Mouse (Mus musculus): ENCODE data around the gene Tnfsf10. TPM values are rescaled to one million over a fixed set of nuclear protein-coding genes. Genes with fewer than 3 reads are reported as not detected.

Tnfsf10 gene
- polyA plus RNA-seq, 1 experiment from 2014 or later = not detected

- no peak overlapping the region for H3K4me3 ChIP-seq (ENCODE audit: low read depth, low read length)
- WGBS = 61% methylated on average over 11 of the region's 11 CpGs
- no peak overlapping the region for H3K9ac ChIP-seq (replicated peaks; ENCODE audit: low read length)
- H3K4me2 ChIP-seq (ENCODE audit: low read depth, low read length) = no peak overlapping the region
- no peak for DNase-seq (ENCODE audit: low spot score)
- no peaks in the 10 kb centered on the region for H3K4me1 ChIP-seq (ENCODE audit: control insufficient read depth, insufficient read depth, low read length)
- H3K36me3 ChIP-seq (replicated peaks; ENCODE audit: control insufficient read depth, insufficient read depth, low read depth, low read length) = no peaks in the 10 kb centered on the region
- no peaks in the 10 kb centered on the region for H3K27me3 ChIP-seq (ENCODE audit: control insufficient read depth, insufficient read depth, low read length)
- no peaks in the 10 kb centered on the region for H3K9me3 ChIP-seq (replicated peaks; ENCODE audit: control insufficient read depth, low read length)
- no peak overlapping the region for H3K27ac ChIP-seq (replicated peaks; ENCODE audit: low read depth, low read length)
- no peak for ATAC-seq (replicated peaks; ENCODE audit: insufficient number of reproducible peaks, low FRiP score, low TSS enrichment, low read depth)
Measured at GRCm38 (mm10) chr3:27280280-27280749, 36.5 kb upstream of the Tnfsf10 start.

DNA sequence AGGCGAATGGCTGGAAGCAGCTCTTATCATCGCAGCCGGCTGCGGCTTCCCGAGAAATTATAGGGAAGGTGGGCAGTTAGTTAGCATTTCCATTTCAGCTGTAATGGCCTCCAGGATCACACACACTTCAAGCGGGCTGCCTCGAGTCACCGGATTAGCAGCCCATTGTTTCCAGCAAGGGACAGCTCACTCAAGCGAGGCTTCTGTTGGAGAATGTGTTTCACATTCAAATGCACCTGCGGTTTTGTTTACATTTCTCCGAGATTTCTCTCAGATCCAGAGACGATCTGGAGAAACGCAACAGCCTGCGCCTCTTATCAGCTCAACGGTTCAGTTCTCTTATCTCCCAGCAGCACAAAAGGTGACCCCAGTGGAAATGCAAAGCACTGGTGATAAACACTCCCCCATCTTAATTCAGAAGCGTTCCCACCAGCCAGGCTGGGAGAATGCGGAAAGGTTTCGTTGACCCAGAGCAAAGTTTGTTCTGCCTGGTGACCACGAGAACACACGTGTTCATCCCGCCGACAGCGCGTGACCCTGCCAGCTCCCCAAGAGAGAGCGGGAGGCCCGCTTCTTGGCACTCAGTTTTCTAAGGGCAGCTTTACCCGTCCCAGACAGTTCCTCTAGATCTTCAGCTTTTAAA is 33.6 kb upstream of the Tnfsf10 start:
- no peak overlapping the region for H3K27ac ChIP-seq (replicated peaks; ENCODE audit: low read depth, low read length)
- H3K4me3 ChIP-seq (ENCODE audit: low read depth, low read length) = peak overlapping the region; percentile 19; the same call in 1 of the 2 replicates
- no peaks in the 10 kb centered on the region for H3K36me3 ChIP-seq (replicated peaks; ENCODE audit: control insufficient read depth, insufficient read depth, low read depth, low read length)
- no peaks in the 10 kb centered on the region for H3K27me3 ChIP-seq (ENCODE audit: control insufficient read depth, insufficient read depth, low read length)
- no peaks in the 10 kb centered on the region for H3K9me3 ChIP-seq (replicated peaks; ENCODE audit: control insufficient read depth, low read length)
- no peaks in the 10 kb centered on the region for H3K4me1 ChIP-seq (ENCODE audit: control insufficient read depth, insufficient read depth, low read length)
- WGBS = 2% methylated on average over 27 of the region's 27 CpGs
- ATAC-seq (replicated peaks; ENCODE audit: insufficient number of reproducible peaks, low FRiP score, low TSS enrichment, low read depth) (no peak), DNase-seq (ENCODE audit: low spot score) (peak; percentile 30)
- peak overlapping the region; percentile 48 for H3K4me2 ChIP-seq (ENCODE audit: low read depth, low read length)
- peak overlapping the region; percentile 32; the same call in 1 of the 2 replicates for H3K9ac ChIP-seq (replicated peaks; ENCODE audit: low read length)

DNA sequence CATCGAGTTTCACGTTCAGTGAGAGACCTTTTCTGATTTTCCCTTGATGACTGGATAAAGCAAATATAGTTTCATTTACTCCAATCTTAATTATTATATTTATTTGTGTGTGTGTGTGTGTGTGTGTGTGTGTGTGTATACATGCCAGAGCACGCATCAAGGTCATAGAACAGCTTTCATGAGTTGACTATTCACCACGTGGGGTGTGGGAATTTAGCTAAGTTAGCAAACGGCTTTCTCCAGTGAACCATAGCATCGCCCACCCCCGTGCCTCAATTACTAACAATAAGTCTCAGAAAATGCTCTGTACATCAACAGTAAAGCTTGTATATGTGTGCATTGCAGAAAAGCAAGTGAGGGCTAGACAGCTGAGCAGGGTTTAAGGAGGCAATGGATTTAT is 33.0 kb upstream of the Tnfsf10 start:
- Histone ChIP-seq H3K9me3 (replicated peaks; ENCODE audit: control insufficient read depth, low read length) (no peaks in the 10 kb centered on the region), H3K4me2 (ENCODE audit: low read depth, low read length) (peak overlapping the region; percentile 48; the same call in 1 of the 2 replicates), H3K4me1 (ENCODE audit: control insufficient read depth, insufficient read depth, low read length) (no peaks in the 10 kb centered on the region), H3K27ac (replicated peaks; ENCODE audit: low read depth, low read length) (no peak overlapping the region), H3K4me3 (ENCODE audit: low read depth, low read length) (no peak overlapping the region), H3K36me3 (replicated peaks; ENCODE audit: control insufficient read depth, insufficient read depth, low read depth, low read length) (no peaks in the 10 kb centered on the region), H3K27me3 (ENCODE audit: control insufficient read depth, insufficient read depth, low read length) (no peaks in the 10 kb centered on the region), H3K9ac (replicated peaks; ENCODE audit: low read length) (no peak overlapping the region)
- WGBS = 53% methylated on average over 7 of the region's 7 CpGs
- ATAC-seq (replicated peaks; ENCODE audit: insufficient number of reproducible peaks, low FRiP score, low TSS enrichment, low read depth) (no peak), DNase-seq (ENCODE audit: low spot score) (no peak)

DNA sequence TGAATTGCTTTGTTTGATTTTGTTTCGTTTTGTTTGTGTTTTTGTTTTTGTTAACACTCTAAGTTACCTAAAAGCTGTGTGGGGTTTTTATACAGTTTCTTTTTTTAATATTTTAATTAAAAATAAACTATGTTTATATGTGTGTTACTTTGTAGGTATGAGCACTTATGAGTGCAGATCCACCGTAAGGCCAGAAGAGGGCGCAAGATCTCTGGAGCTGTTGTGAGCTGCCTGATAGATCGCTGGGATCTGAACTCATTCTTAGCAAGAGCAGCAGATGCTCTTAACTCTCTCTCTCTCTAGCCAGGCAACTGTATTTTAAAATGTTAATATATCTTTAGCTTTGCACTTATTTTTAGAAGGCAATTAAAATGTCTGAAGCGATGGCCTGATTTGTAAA is 32.6 kb upstream of the Tnfsf10 start:
- Histone ChIP-seq H3K27ac (replicated peaks; ENCODE audit: low read depth, low read length) (no peak overlapping the region), H3K36me3 (replicated peaks; ENCODE audit: control insufficient read depth, insufficient read depth, low read depth, low read length) (no peaks in the 10 kb centered on the region), H3K4me3 (ENCODE audit: low read depth, low read length) (no peak overlapping the region), H3K9me3 (replicated peaks; ENCODE audit: control insufficient read depth, low read length) (no peaks in the 10 kb centered on the region), H3K4me1 (ENCODE audit: control insufficient read depth, insufficient read depth, low read length) (no peaks in the 10 kb centered on the region), H3K27me3 (ENCODE audit: control insufficient read depth, insufficient read depth, low read length) (no peaks in the 10 kb centered on the region), H3K9ac (replicated peaks; ENCODE audit: low read length) (no peak overlapping the region), H3K4me2 (ENCODE audit: low read depth, low read length) (no peak overlapping the region)
- 93% methylated on average over 5 of the region's 5 CpGs for WGBS
- DNase-seq (ENCODE audit: low spot score) (no peak), ATAC-seq (replicated peaks; ENCODE audit: insufficient number of reproducible peaks, low FRiP score, low TSS enrichment, low read depth) (no peak)

DNA sequence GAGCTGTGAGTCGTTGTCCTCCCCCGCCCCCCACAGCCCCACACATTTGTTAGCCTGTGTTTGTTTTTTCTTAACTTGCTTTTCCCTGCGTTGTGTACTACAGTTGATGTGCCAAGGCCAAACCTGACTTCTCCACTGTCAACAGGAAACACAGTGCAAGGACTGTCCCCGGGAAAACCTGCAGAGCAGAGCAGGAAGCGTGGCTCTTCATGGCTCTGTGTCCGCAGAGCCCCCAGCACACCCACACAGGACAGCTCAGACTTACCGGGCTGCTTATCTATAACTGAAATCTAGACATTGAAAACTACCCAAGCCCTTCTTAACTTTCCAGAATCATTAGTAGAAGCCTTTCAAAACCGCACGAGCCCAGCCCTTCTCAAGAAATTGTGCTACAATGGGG is 31.8 kb upstream of the Tnfsf10 start:
- H3K27ac ChIP-seq (replicated peaks; ENCODE audit: low read depth, low read length) = no peak overlapping the region
- DNase-seq (ENCODE audit: low spot score) = no peak
- H3K27me3 ChIP-seq (ENCODE audit: control insufficient read depth, insufficient read depth, low read length) = no peaks in the 10 kb centered on the region
- 64% methylated on average over 9 of the region's 9 CpGs for WGBS
- ATAC-seq (replicated peaks; ENCODE audit: insufficient number of reproducible peaks, low FRiP score, low TSS enrichment, low read depth) = no peak
- H3K9me3 ChIP-seq (replicated peaks; ENCODE audit: control insufficient read depth, low read length) = no peaks in the 10 kb centered on the region
- no peak overlapping the region for H3K4me3 ChIP-seq (ENCODE audit: low read depth, low read length)
- H3K9ac ChIP-seq (replicated peaks; ENCODE audit: low read length) = no peak overlapping the region
- H3K4me2 ChIP-seq (ENCODE audit: low read depth, low read length) = no peak overlapping the region
- no peaks in the 10 kb centered on the region for H3K36me3 ChIP-seq (replicated peaks; ENCODE audit: control insufficient read depth, insufficient read depth, low read depth, low read length)
- H3K4me1 ChIP-seq (ENCODE audit: control insufficient read depth, insufficient read depth, low read length) = no peaks in the 10 kb centered on the region

- Histone ChIP-seq H3K27ac (replicated peaks; ENCODE audit: low read depth, low read length) (no peak overlapping the region), H3K4me1 (ENCODE audit: control insufficient read depth, insufficient read depth, low read length) (no peaks in the 10 kb centered on the region), H3K9ac (replicated peaks; ENCODE audit: low read length) (no peak overlapping the region), H3K4me2 (ENCODE audit: low read depth, low read length) (no peak overlapping the region), H3K36me3 (replicated peaks; ENCODE audit: control insufficient read depth, insufficient read depth, low read depth, low read length) (no peaks in the 10 kb centered on the region), H3K4me3 (ENCODE audit: low read depth, low read length) (no peak overlapping the region), H3K27me3 (ENCODE audit: control insufficient read depth, insufficient read depth, low read length) (no peaks in the 10 kb centered on the region), H3K9me3 (replicated peaks; ENCODE audit: control insufficient read depth, low read length) (no peaks in the 10 kb centered on the region)
- ATAC-seq (replicated peaks; ENCODE audit: insufficient number of reproducible peaks, low FRiP score, low TSS enrichment, low read depth) (no peak), DNase-seq (ENCODE audit: low spot score) (no peak)
- WGBS = 65% methylated on average over 2 of the region's 2 CpGs
Measured at GRCm38 (mm10) chr3:27288301-27288700, 28.5 kb upstream of the Tnfsf10 start.

- WGBS = 47% methylated on average over 8 of the region's 8 CpGs
- Histone ChIP-seq H3K36me3 (replicated peaks; ENCODE audit: control insufficient read depth, insufficient read depth, low read depth, low read length) (no peaks in the 10 kb centered on the region), H3K27me3 (ENCODE audit: control insufficient read depth, insufficient read depth, low read length) (no peaks in the 10 kb centered on the region), H3K4me1 (ENCODE audit: control insufficient read depth, insufficient read depth, low read length) (no peaks in the 10 kb centered on the region), H3K27ac (replicated peaks; ENCODE audit: low read depth, low read length) (no peak overlapping the region), H3K9ac (replicated peaks; ENCODE audit: low read length) (no peak overlapping the region), H3K9me3 (replicated peaks; ENCODE audit: control insufficient read depth, low read length) (no peaks in the 10 kb centered on the region), H3K4me2 (ENCODE audit: low read depth, low read length) (no peak overlapping the region), H3K4me3 (ENCODE audit: low read depth, low read length) (no peak overlapping the region)
- ATAC-seq (replicated peaks; ENCODE audit: insufficient number of reproducible peaks, low FRiP score, low TSS enrichment, low read depth) (no peak), DNase-seq (ENCODE audit: low spot score) (no peak)
Measured at GRCm38 (mm10) chr3:27288909-27289308, 27.9 kb upstream of the Tnfsf10 start.

DNA sequence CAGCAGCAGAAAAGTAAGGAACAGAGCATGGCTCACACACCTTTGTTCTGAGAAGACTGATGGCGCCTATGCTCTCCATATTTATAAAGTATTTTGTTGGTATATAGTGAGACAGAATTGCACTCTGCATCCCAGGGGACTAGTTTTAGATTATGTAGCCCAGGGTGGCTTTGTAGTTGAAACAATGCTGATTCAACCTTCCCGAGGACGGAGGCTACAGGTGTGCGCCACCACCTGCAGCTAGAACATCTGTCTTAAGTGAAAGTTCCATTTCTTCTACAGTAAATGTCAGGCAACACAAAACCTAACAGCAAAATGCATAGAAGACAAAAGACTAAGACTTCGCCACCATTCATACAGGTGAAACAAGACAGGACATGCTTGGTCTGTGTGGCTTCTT is 26.5 kb upstream of the Tnfsf10 start:
- H3K27ac ChIP-seq (replicated peaks; ENCODE audit: low read depth, low read length) = no peak overlapping the region
- DNase-seq (ENCODE audit: low spot score) (no peak), ATAC-seq (replicated peaks; ENCODE audit: insufficient number of reproducible peaks, low FRiP score, low TSS enrichment, low read depth) (no peak)
- H3K36me3 ChIP-seq (replicated peaks; ENCODE audit: control insufficient read depth, insufficient read depth, low read depth, low read length) = no peaks in the 10 kb centered on the region
- no peaks in the 10 kb centered on the region for H3K4me1 ChIP-seq (ENCODE audit: control insufficient read depth, insufficient read depth, low read length)
- no peak overlapping the region for H3K4me2 ChIP-seq (ENCODE audit: low read depth, low read length)
- no peaks in the 10 kb centered on the region for H3K9me3 ChIP-seq (replicated peaks; ENCODE audit: control insufficient read depth, low read length)
- H3K9ac ChIP-seq (replicated peaks; ENCODE audit: low read length) = no peak overlapping the region
- 93% methylated on average over 5 of the region's 5 CpGs for WGBS
- no peak overlapping the region for H3K4me3 ChIP-seq (ENCODE audit: low read depth, low read length)
- H3K27me3 ChIP-seq (ENCODE audit: control insufficient read depth, insufficient read depth, low read length) = no peaks in the 10 kb centered on the region

Data from embryonic facial prominence, embryonic 11.5 days (tissue).